In the genomic region with DNA sequence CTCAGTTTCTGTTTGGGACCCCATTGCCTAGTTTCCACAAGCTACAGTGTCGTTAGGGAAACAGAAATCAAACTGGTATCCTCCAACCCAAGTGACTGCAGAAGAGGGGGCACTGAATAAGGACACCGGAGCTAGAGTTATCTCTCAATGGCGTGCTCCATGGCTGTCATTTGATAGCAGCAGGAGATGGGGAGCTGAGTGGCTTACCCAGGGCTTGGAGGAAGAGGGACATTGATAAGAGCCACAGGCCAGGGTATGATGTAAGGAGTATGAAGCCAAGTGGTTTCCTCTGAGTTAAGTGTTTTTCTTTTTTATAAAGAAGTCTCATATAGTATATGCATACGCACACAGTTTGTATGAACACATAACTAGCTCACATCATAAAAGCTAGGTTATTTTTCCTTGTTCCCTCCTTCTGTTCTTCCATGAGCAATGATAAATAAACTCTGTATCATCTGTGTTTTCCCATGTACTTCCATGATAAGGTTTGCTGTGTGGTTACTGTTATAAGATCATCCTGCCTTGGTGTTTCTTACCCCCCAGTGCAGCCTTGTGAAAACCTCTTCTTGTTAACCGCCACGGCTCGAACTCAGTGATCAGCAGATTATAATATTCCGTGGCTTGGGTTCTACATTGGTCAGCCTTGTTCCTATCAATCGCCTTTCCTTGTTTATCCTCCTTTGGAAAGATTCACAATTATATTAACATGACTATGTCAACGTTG, we compare ENCODE assay signal across 1 mouse cellular context.
TF ChIP-seq lines count a peak whose summit lies in the region.

No protein-coding gene starts in this region.

TF ChIP-seq in MEL, 35 proteins besides CTCF, POLR2A, EP300 and RAD21 (continued from another document):
- no peak for TF ChIP-seq USF1 (IDR thresholded peaks at IDR 0.05; ENCODE audit: low read depth, low read length)
- no peak for TF ChIP-seq MYB (IDR thresholded peaks at IDR 0.05; ENCODE audit: low read depth, low read length)
